Mouse (Mus musculus): ENCODE measurements around the gene Prdx3.

The Prdx3 gene

DNA sequence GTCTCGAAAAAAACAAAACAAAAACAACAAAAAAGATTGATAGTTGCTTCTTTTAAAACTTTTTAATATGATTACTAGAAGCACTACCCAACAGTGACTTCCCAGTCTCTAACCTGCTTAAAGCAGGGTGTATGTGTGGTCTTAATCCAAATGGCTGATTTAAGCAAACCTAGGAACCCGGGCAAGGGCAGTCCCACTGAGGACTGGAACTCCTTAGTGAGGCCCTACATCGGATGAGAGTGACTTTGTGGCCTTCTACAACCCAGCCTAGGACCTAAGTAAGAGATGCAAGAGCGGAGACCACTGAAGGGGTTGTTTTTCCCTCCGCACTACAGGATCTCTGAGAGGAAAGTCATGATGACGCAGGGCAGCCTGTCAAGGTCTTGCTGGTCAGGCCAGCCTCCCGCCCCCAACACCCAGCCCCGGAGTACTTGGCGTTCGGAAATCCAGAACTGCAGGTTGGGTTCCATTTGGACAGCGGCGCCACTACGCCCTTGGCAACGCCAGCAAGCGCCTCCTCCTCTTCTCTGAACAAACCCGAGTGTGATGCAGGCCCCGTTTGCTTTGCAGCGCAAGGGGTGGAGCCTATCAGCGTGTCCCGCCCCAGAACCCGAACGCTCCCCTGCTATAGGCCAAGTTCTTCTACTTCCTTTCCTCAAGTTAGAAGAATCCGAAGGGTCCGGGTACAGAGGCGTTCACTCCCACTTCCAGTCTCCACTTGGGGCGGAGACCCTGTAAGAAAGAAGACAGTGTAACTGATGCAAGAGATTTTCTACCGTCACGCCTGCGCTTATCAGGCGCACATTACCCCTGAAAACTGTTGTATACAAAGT is 13.3 kb downstream of the Prdx3 start, which contains the start of gene Sfxn4:
TSS of gene Sfxn4 (minus strand) at position 612 of the 833 bp plus-strand sequence.
- DNase-seq (ENCODE audit: low spot score): peak; percentile 84

DNA sequence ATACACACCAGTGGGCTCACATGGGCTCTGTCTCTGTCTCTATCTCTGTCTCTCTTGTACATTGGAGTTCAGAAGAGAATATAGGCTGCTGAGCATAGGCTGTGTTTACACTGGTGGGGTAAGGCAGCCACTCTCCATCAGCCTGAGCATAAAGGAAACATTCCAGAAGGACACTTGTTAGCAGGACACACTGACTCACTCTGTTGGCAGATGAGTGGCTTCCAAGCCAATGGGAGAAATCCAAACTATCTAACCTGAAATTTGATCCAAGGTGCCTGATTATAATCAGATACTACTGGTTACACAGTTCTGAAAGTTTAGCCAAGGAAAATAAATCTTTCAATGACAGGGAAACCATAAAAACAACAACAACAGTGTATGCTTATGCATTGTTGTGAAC is 28.6 kb downstream of the Prdx3 start:
- no peak for DNase-seq (ENCODE audit: low spot score)

DNA sequence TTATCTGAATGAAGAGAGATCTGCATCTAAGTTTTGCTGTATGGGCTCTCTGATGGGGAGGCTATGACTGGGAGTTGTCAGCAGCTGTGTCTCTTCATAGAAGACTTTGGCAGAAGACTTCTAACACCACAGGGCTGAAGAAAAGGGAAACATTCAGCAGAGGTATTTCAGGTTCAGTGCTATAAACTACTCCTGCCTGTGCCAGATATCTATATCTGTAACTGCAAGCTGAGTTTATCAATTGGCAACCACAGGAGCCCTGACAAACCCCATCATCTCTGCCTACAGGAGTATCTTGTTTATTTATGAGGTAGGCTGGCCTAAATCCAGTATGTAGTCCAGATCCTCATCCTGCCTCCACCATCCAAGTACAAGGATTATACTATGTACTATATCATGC is 31.0 kb downstream of the Prdx3 start:
- DNase-seq (ENCODE audit: low spot score): peak; percentile 2

DNA sequence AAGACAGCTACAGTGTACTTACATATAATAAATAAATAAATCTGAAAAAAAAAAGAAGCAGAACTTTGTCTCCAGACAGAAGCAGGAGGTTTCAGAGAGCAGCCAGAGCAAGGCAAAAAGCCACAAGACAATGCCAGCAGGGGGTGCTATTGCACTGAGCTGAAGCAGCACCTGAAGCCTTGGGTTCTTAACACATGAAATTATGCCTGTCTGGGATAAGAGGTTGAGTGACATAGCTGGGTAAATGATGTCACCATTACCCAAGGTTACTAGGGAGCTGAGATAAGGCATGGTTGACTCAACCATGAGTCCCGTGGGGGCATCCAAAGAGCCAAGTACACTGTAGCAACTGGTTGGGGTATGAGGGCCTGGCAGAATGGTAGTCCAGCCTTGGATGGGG is 36.6 kb downstream of the Prdx3 start:
- peak; percentile 69 for DNase-seq (ENCODE audit: low spot score)

DNA sequence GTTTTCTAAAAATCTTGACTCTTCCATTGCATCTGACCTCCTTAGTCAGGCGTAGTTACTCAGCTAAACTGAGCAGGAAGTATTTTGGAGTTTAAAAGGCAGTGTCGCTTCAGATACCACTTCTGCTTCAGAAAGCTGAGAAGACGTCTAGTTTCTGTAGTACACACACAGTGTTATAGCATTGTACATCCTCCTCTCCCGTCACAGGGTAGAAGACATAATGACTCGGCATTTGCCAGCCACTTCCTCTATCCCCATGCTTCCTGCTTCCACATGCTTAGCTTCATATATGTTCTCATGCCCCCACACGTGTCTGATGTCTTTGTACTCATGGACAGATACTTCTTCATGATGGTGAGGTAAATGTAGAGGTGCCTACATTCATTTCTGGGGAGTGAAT is 55.7 kb downstream of the Prdx3 start:
- no peak for DNase-seq (ENCODE audit: low spot score)

Measured in spleen, adult 12 weeks (tissue).